Comparison of ENCODE assay signal across 12 mouse cellular contexts in the genomic region with DNA sequence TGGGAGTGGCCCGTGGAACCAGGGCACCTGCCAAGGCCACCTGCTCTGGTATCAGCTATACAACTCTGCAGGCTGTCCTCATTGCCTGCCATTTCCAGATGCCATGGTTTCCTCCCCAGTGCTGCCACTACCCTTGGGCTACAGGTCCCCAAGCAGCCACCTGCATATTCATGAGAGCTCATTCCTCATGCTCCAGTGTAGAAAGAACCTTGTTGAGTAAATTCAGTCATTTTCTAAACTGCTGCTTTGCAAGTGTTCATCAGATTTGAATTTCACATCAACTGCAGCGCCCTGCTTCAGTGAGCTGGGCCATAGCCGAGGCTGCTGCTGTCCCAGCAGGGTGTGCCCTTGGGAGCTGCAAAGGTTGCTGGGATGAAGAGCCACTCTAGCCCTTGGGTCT.
A peak's percentile ranks its signal among the peaks of the same experiment; 100 is the strongest.
DNase-seq lines count a peak whose midpoint lies in the region; ATAC-seq lines count a peak whose summit lies in the region.
"Had no signal": no experiment of that assay in that cellular context is flagged by ENCODE, and none has a peak within 500 bp of the region (broad histone marks: within the 10 kb centered on the region; RNA-seq: fewer than 3 reads in every experiment).

No protein-coding gene starts in this region.

- ATAC-seq in frontal cortex, adult (ENCODE audit: low TSS enrichment): peak; percentile 60
- ATAC-seq: liver, postnatal 0 days had no signal

- no peak for DNase-seq in frontal cortex, postnatal 25 days (ENCODE audit: low spot score in 2 of 2)
- peak; percentile 80 for DNase-seq in A20 (ENCODE audit: low read depth, low spot score)
- peak; percentile 34 to 74 for DNase-seq in kidney, adult 8-10 months
- DNase-seq in skeletal muscle tissue, adult 2 months (ENCODE audit: low read depth, low spot score): peak; percentile 4
- DNase-seq in T-cell, adult 2 months (ENCODE audit: low spot score): no peak
- no peak for DNase-seq in ovary, adult 18-20 months (ENCODE audit: low spot score)
- no peak for DNase-seq in lung, postnatal 36 days
- DNase-seq: adrenal gland, postnatal 36 days; gastrocnemius, postnatal 36 days; liver, postnatal 0 days; right cerebral cortex, postnatal 14 days had no signal

Comparison
In these comparisons a context has a peak if more than half of its experiments do, and no peak if none do; other contexts are left out.
1. DNase-seq: peak in A20 (single experiment), kidney, adult 8-10 months (2 of 2) and skeletal muscle tissue, adult 2 months (single experiment); none in frontal cortex, postnatal 25 days (0 of 2), T-cell, adult 2 months (single experiment), ovary, adult 18-20 months (single experiment) and lung, postnatal 36 days (single experiment).